ENCODE assay signal across 8 mouse cellular contexts in genomic region chr7:19473875-19474443, GRCm38 (mm10). TPM values are rescaled to one million over a fixed set of nuclear protein-coding genes. Genes with fewer than 3 reads are reported as not detected.
DNase-seq lines count a peak whose midpoint lies in the region; ATAC-seq and TF ChIP-seq lines count a peak whose summit lies in the region.

No protein-coding gene starts in this region.

- H3K27ac ChIP-seq in cortical plate, adult 2 months (ENCODE audit: insufficient read depth, low read length) = peak overlapping the region; percentile 72; the same call in 1 of the 2 replicates
- peak overlapping the region; percentile 85 for H3K27ac ChIP-seq in hindbrain, postnatal 0 days

- H3K4me3 ChIP-seq in cortical plate, adult 2 months (ENCODE audit: insufficient read depth, low read length) = peak overlapping the region; percentile 21
- H3K4me3 ChIP-seq in hindbrain, postnatal 0 days (ENCODE audit: low read length) = peak overlapping the region; percentile 52

- peak; percentile 67 to 71 for DNase-seq in adrenal gland, adult 18-20 months (ENCODE audit: low spot score in 2 of 2)
- peak; percentile 83 for DNase-seq in gastrocnemius, postnatal 10 days
- peak; percentile 95 for DNase-seq in hindbrain, postnatal 0 days (ENCODE audit: low spot score)
- peak; percentile 55 to 94 for DNase-seq in left cerebral cortex, postnatal 10 days (ENCODE audit: extremely low spot score in 1 of 2, low spot score in 2 of 2)
- DNase-seq in right cerebral cortex, adult 2 months (ENCODE audit: low spot score in 2 of 2) = peak; percentile 66 to 83
- DNase-seq in urinary bladder, postnatal 36 days (ENCODE audit: low spot score in 2 of 2) = peak; percentile 67 to 70

- H3K9me3 ChIP-seq in hindbrain, postnatal 0 days (ENCODE audit: low read length) = no peaks in the 10 kb centered on the region

- H3K36me3 ChIP-seq in hindbrain, postnatal 0 days (ENCODE audit: insufficient read depth, low read length) = no peaks in the 10 kb centered on the region

- WGBS in hindbrain, postnatal 0 days = 2% methylated on average over 53 of the region's 89 CpGs

- no peaks in the 10 kb centered on the region for H3K4me1 ChIP-seq in cortical plate, adult 2 months (ENCODE audit: control insufficient read depth, insufficient read depth, low read length)
- no peaks in the 10 kb centered on the region for H3K4me1 ChIP-seq in hindbrain, postnatal 0 days (ENCODE audit: insufficient read depth, low read length)

- intact Hi-C loops in left cerebral cortex, postnatal 10 days (cut with DNase I) = no loop called here

- peak; percentile 36; the same call in 1 of the 2 replicates for TF ChIP-seq POLR2A in cortical plate, adult 2 months (IDR thresholded peaks at IDR 0.05; ENCODE audit: extremely low read depth, insufficient read depth, low read length)

- ATAC-seq in hindbrain, postnatal 0 days = peak; percentile 93
- ATAC-seq in megakaryocyte, adult 5-6 weeks (ENCODE audit: poor library complexity, severe bottlenecking) = peak; percentile 77

- H3K27me3 ChIP-seq in hindbrain, postnatal 0 days (ENCODE audit: insufficient read depth, low read length) = peaks cover 27% of the 10 kb centered on the region

- H3K9ac ChIP-seq in hindbrain, postnatal 0 days (replicated peaks; ENCODE audit: low read length) = peak overlapping the region; percentile 65

- TF ChIP-seq CTCF in cortical plate, adult 2 months (IDR thresholded peaks at IDR 0.05; ENCODE audit: extremely low read depth, insufficient read depth, low read length) = no peak
- no peak for TF ChIP-seq CTCF in hindbrain, postnatal 0 days (IDR thresholded peaks at IDR 0.05; ENCODE audit: low read depth)

- peak overlapping the region; percentile 69 for H3K4me2 ChIP-seq in hindbrain, postnatal 0 days (ENCODE audit: low read depth, low read length)

RNA-seq across cellular contexts. Expression of gene Exoc3l2, which starts 10.8 kb away (rescaled TPM):
- total RNA-seq in adrenal gland, adult 18-20 months (2021) = 10 to 100 TPM; 31.7 to 36.8 TPM
- 0.06 and 0.23 TPM in 2 replicates for polyA plus RNA-seq in cortical plate, adult 2 months (2012; rRNA removed)
- total RNA-seq in gastrocnemius, postnatal 10 days (2021) = under 1 TPM; 0.59 to 0.86 TPM
- 0.61 and 1.3 TPM in 2 replicates for total RNA-seq in hindbrain, postnatal 0 days (2014; rRNA removed)
- 2.0 and 2.3 TPM in 2 replicates for polyA plus RNA-seq in hindbrain, postnatal 0 days (2015; fragmentation: Nextera tagmentation; extraction: Ambion mirVana)
- total RNA-seq in left cerebral cortex, postnatal 10 days (2021) = 1 to 10 TPM in 1 of 2 experiments, under 1 TPM in 1; 0.69 to 1.4 TPM
- 0.09 and 0.14 TPM in 2 replicates for total RNA-seq in megakaryocyte, adult 5-6 weeks (2015)
- total RNA-seq in megakaryocyte, adult 5-6 weeks (2017) = 0.28 and 0.62 TPM in 2 replicates

RNA-seq across cellular contexts. Expression of gene Mark4, which starts 15.3 kb away (rescaled TPM):
- 10 to 100 TPM; 35.9 to 54.0 TPM for total RNA-seq in adrenal gland, adult 18-20 months (2021)
- polyA plus RNA-seq in cortical plate, adult 2 months (2012; rRNA removed) = 52.0 and 55.4 TPM in 2 replicates
- 10 to 100 TPM; 12.2 to 16.4 TPM for total RNA-seq in gastrocnemius, postnatal 10 days (2021)
- 60.3 and 60.5 TPM in 2 replicates for total RNA-seq in hindbrain, postnatal 0 days (2014; rRNA removed)
- 16.2 and 18.1 TPM in 2 replicates for polyA plus RNA-seq in hindbrain, postnatal 0 days (2015; fragmentation: Nextera tagmentation; extraction: Ambion mirVana)
- 100 to 1,000 TPM; 110 to 115 TPM for total RNA-seq in left cerebral cortex, postnatal 10 days (2021)
- total RNA-seq in megakaryocyte, adult 5-6 weeks (2015) = 11.4 and 14.7 TPM in 2 replicates
- total RNA-seq in megakaryocyte, adult 5-6 weeks (2017) = 6.4 and 9.4 TPM in 2 replicates

RNA-seq across cellular contexts. Expression of gene Bloc1s3, which starts 34.2 kb away (rescaled TPM):
- 10 to 100 TPM in 1 of 2 experiments, 1 to 10 TPM in 1; 8.4 to 10.0 TPM for total RNA-seq in adrenal gland, adult 18-20 months (2021)
- 7.6 and 7.9 TPM in 2 replicates for polyA plus RNA-seq in cortical plate, adult 2 months (2012; rRNA removed)
- total RNA-seq in gastrocnemius, postnatal 10 days (2021) = 1 to 10 TPM; 2.2 to 2.4 TPM
- total RNA-seq in hindbrain, postnatal 0 days (2014; rRNA removed) = 18.8 and 22.4 TPM in 2 replicates
- polyA plus RNA-seq in hindbrain, postnatal 0 days (2015; fragmentation: Nextera tagmentation; extraction: Ambion mirVana) = 3.8 and 4.3 TPM in 2 replicates
- total RNA-seq in left cerebral cortex, postnatal 10 days (2021) = 1 to 10 TPM; 7.6 to 7.8 TPM
- 3.9 and 6.2 TPM in 2 replicates for total RNA-seq in megakaryocyte, adult 5-6 weeks (2015)
- total RNA-seq in megakaryocyte, adult 5-6 weeks (2017) = 2.7 and 4.0 TPM in 2 replicates

RNA-seq across cellular contexts. Expression of gene Trappc6a, which starts 34.2 kb away (rescaled TPM):
- total RNA-seq in adrenal gland, adult 18-20 months (2021) = 10 to 100 TPM; 70.0 to 92.4 TPM
- polyA plus RNA-seq in cortical plate, adult 2 months (2012; rRNA removed) = 22.6 TPM in 2 replicates
- 10 to 100 TPM; 24.6 to 26.5 TPM for total RNA-seq in gastrocnemius, postnatal 10 days (2021)
- 26.4 and 46.5 TPM in 2 replicates for total RNA-seq in hindbrain, postnatal 0 days (2014; rRNA removed)
- 42.8 and 44.3 TPM in 2 replicates for polyA plus RNA-seq in hindbrain, postnatal 0 days (2015; fragmentation: Nextera tagmentation; extraction: Ambion mirVana)
- total RNA-seq in left cerebral cortex, postnatal 10 days (2021) = 10 to 100 TPM; 18.4 to 24.1 TPM
- 27.1 and 32.1 TPM in 2 replicates for total RNA-seq in megakaryocyte, adult 5-6 weeks (2015)
- 15.3 and 18.0 TPM in 2 replicates for total RNA-seq in megakaryocyte, adult 5-6 weeks (2017)

RNA-seq across cellular contexts. Expression of gene Nkpd1, which starts 43.7 kb away (rescaled TPM):
- total RNA-seq in adrenal gland, adult 18-20 months (2021) = under 1 TPM in 1 of 2 experiments, not detected in 1; 0.17 TPM
- 0.98 and 1.1 TPM in 2 replicates for polyA plus RNA-seq in cortical plate, adult 2 months (2012; rRNA removed)
- not detected for total RNA-seq in gastrocnemius, postnatal 10 days (2021)
- 1.9 and 4.4 TPM in 2 replicates for total RNA-seq in hindbrain, postnatal 0 days (2014; rRNA removed)
- 1.3 TPM in 2 replicates for polyA plus RNA-seq in hindbrain, postnatal 0 days (2015; fragmentation: Nextera tagmentation; extraction: Ambion mirVana)
- under 1 TPM; 0.49 to 0.94 TPM for total RNA-seq in left cerebral cortex, postnatal 10 days (2021)
- 0.23 TPM in 1 of 2 replicates, not detected in the other for total RNA-seq in megakaryocyte, adult 5-6 weeks (2015)
- not detected in 2 replicates for total RNA-seq in megakaryocyte, adult 5-6 weeks (2017)

Comparison
In these comparisons a context has a peak if more than half of its experiments do, and no peak if none do; other contexts are left out.
1. Peak in every context shown above with its lines: DNase-seq, ATAC-seq, H3K4me3 ChIP-seq and H3K27ac ChIP-seq.
2. RNA of gene Exoc3l2, which starts 10.8 kb away (total RNA-seq): 31.7 to 36.8 TPM in adrenal gland, adult 18-20 months; 0.69 to 1.4 TPM in left cerebral cortex, postnatal 10 days, 0.61 to 1.3 TPM in hindbrain, postnatal 0 days, 0.59 to 0.86 TPM in gastrocnemius, postnatal 10 days and 0.09 to 0.62 TPM in megakaryocyte, adult 5-6 weeks; every median in the first group is over 10 times any median in the second.